24 mouse cellular contexts compared by ENCODE assay signal in the genomic region with DNA sequence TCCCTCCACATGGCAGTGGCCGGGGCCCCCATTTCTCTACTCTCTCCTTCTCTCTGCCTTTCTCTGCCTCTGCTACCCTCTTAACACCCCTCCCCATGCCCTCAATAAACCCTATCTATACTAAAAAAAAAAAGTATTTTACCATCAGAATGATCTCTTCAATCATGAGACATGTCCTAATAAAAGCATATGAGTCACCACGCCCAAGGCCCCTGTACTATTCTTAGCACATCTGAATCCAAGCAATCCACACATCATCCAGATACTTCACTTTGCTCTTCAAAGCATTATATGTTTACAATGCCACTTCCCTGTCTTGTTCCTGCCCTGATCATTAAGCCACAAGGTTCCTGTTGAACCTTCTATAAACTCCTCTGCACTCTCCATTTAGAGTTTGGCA.
DNase-seq lines count a peak whose midpoint lies in the region; ATAC-seq and TF ChIP-seq lines count a peak whose summit lies in the region.
"Had no signal": no experiment of that assay in that cellular context is flagged by ENCODE, and none has a peak within 500 bp of the region (broad histone marks: within the 10 kb centered on the region; RNA-seq: fewer than 3 reads in every experiment).

No protein-coding gene starts in this region.

- no peak for ATAC-seq in midbrain, embryonic 16.5 days
- ATAC-seq: forebrain, embryonic 15.5 days; hindbrain, embryonic 16.5 days; intestine, embryonic 15.5 days; Patski had no signal

- H3ac ChIP-seq in myocyte (ENCODE audit: control insufficient read depth, insufficient read length) = no peak overlapping the region

- no peak overlapping the region for H3K4me3 ChIP-seq in myocyte
- no peak overlapping the region for H3K4me3 ChIP-seq in embryonic facial prominence, embryonic 10.5 days
- no peak overlapping the region for H3K4me3 ChIP-seq in midbrain, embryonic 16.5 days (ENCODE audit: low read depth, low read length)
- H3K4me3 ChIP-seq: embryonic facial prominence, embryonic 12.5 days; embryonic facial prominence, embryonic 15.5 days; forebrain, embryonic 15.5 days; heart, embryonic 12.5 days; heart, embryonic 15.5 days; hindbrain, embryonic 10.5 days; hindbrain, embryonic 13.5 days; intestine, embryonic 15.5 days had no signal

- no peak overlapping the region for H3K9ac ChIP-seq in midbrain, embryonic 16.5 days (ENCODE audit: low read depth, low read length)
- H3K9ac ChIP-seq: embryonic facial prominence, embryonic 12.5 days; embryonic facial prominence, embryonic 15.5 days; forebrain, embryonic 15.5 days; heart, embryonic 12.5 days; heart, embryonic 15.5 days; hindbrain, embryonic 13.5 days; intestine, embryonic 15.5 days had no signal

- H3K9me3 ChIP-seq in embryonic facial prominence, embryonic 10.5 days = no peaks in the 10 kb centered on the region
- H3K9me3 ChIP-seq in midbrain, embryonic 16.5 days (replicated peaks; ENCODE audit: control insufficient read depth, low read length, poor library complexity, severe bottlenecking) = no peaks in the 10 kb centered on the region
- H3K9me3 ChIP-seq: embryonic facial prominence, embryonic 12.5 days; embryonic facial prominence, embryonic 15.5 days; forebrain, embryonic 15.5 days; heart, embryonic 12.5 days; heart, embryonic 15.5 days; hindbrain, embryonic 10.5 days; hindbrain, embryonic 13.5 days; intestine, embryonic 15.5 days had no signal

- TF ChIP-seq POLR2A in myocyte (IDR thresholded peaks at IDR 0.05; ENCODE audit: insufficient read length, low read depth) = no peak

- 96% methylated on average over 2 of the region's 2 CpGs for WGBS in embryonic facial prominence, embryonic 10.5 days
- 89% methylated on average over 2 of the region's 2 CpGs for WGBS in midbrain, embryonic 16.5 days

- H3K27ac ChIP-seq in embryonic facial prominence, embryonic 10.5 days (replicated peaks) = no peak overlapping the region
- H3K27ac ChIP-seq in midbrain, embryonic 16.5 days (ENCODE audit: low read length) = no peak overlapping the region
- H3K27ac ChIP-seq: embryonic facial prominence, embryonic 12.5 days; embryonic facial prominence, embryonic 15.5 days; forebrain, embryonic 15.5 days; heart, embryonic 15.5 days; hindbrain, embryonic 10.5 days; hindbrain, embryonic 13.5 days; intestine, embryonic 15.5 days had no signal

- H3K4me2 ChIP-seq in myocyte (ENCODE audit: low read depth) = peak overlapping the region; percentile 19
- H3K4me2 ChIP-seq in midbrain, embryonic 16.5 days (ENCODE audit: low read length) = no peak overlapping the region
- H3K4me2 ChIP-seq: embryonic facial prominence, embryonic 12.5 days; embryonic facial prominence, embryonic 15.5 days; forebrain, embryonic 15.5 days; heart, embryonic 12.5 days; heart, embryonic 15.5 days; hindbrain, embryonic 13.5 days; intestine, embryonic 15.5 days had no signal

- peak; percentile 27 for DNase-seq in NIH3T3 (ENCODE audit: low read depth)
- DNase-seq in adrenal gland, adult 8-10 months = peak; percentile 13
- DNase-seq in adrenal gland, postnatal 25 days = peak; percentile 18
- no peak for DNase-seq in embryonic facial prominence, embryonic 10.5 days (ENCODE audit: low spot score)
- DNase-seq in lung, postnatal 10 days = no peak
- DNase-seq: cerebellum, adult 18-20 months; cerebellum, adult 9-10 months; cerebellum, postnatal 14 days; gastrocnemius, postnatal 25 days; heart, adult 18-20 months; heart, postnatal 36 days; kidney, adult 11 months had no signal

- H3K4me1 ChIP-seq in embryonic facial prominence, embryonic 10.5 days = no peaks in the 10 kb centered on the region
- H3K4me1 ChIP-seq in midbrain, embryonic 16.5 days (ENCODE audit: control insufficient read depth, insufficient read depth, low read length) = no peaks in the 10 kb centered on the region
- H3K4me1 ChIP-seq: embryonic facial prominence, embryonic 12.5 days; embryonic facial prominence, embryonic 15.5 days; forebrain, embryonic 15.5 days; heart, embryonic 12.5 days; heart, embryonic 15.5 days; hindbrain, embryonic 10.5 days; hindbrain, embryonic 13.5 days; intestine, embryonic 15.5 days had no signal

- no peaks in the 10 kb centered on the region for H3K36me3 ChIP-seq in myocyte (ENCODE audit: control insufficient read depth, insufficient read depth)
- H3K36me3 ChIP-seq in embryonic facial prominence, embryonic 10.5 days (replicated peaks) = no peaks in the 10 kb centered on the region
- H3K36me3 ChIP-seq in midbrain, embryonic 16.5 days (ENCODE audit: control insufficient read depth, insufficient read depth, low read length) = no peaks in the 10 kb centered on the region
- H3K36me3 ChIP-seq: embryonic facial prominence, embryonic 12.5 days; embryonic facial prominence, embryonic 15.5 days; forebrain, embryonic 15.5 days; heart, embryonic 12.5 days; heart, embryonic 15.5 days; hindbrain, embryonic 10.5 days; hindbrain, embryonic 13.5 days; intestine, embryonic 15.5 days had no signal

- H3K79me2 ChIP-seq in myocyte (ENCODE audit: control insufficient read depth, insufficient read depth) = no peaks in the 10 kb centered on the region

- H3K27me3 ChIP-seq in myocyte (ENCODE audit: control insufficient read depth, insufficient read depth, insufficient read length) = no peaks in the 10 kb centered on the region
- no peaks in the 10 kb centered on the region for H3K27me3 ChIP-seq in embryonic facial prominence, embryonic 10.5 days (replicated peaks; ENCODE audit: low read depth, poor library complexity, severe bottlenecking)
- H3K27me3 ChIP-seq in midbrain, embryonic 16.5 days (ENCODE audit: control insufficient read depth, insufficient read depth, low read depth, low read length) = no peaks in the 10 kb centered on the region
- H3K27me3 ChIP-seq: embryonic facial prominence, embryonic 12.5 days; embryonic facial prominence, embryonic 15.5 days; forebrain, embryonic 15.5 days; heart, embryonic 12.5 days; heart, embryonic 15.5 days; hindbrain, embryonic 13.5 days; intestine, embryonic 15.5 days; Patski had no signal

TF ChIP-seq in myocyte, 11 proteins besides CTCF, POLR2A, EP300 and RAD21:
- TF ChIP-seq POLR2AphosphoS2 (IDR thresholded peaks at IDR 0.05; ENCODE audit: insufficient read length, low read depth) = no peak

Comparison
In these comparisons a context has a peak if more than half of its experiments do, and no peak if none do; other contexts are left out.
1. DNase-seq: peak in NIH3T3 (single experiment), adrenal gland, adult 8-10 months (single experiment) and adrenal gland, postnatal 25 days (single experiment); none in embryonic facial prominence, embryonic 10.5 days (single experiment) and lung, postnatal 10 days (single experiment).